Mouse (Mus musculus) urinary bladder, adult 2 months (tissue): Measurements from ENCODE around the gene Pcsk4. TPM values are rescaled to one million over a fixed set of nuclear protein-coding genes. Genes with fewer than 3 reads are reported as not detected.

ENCODE experiments used
- DNase-seq: peaks from one replicate; pipeline ENCODE4 v3.0.0; 2022; ENCODE audit warnings: low spot score
- polyA plus RNA-seq: library from polyadenylated mRNA; depleted of rRNA; stranded (reverse); fragments of >200 nt; gene quantifications from 2 replicates; pipeline ENCODE4 v1.2.3, GENCODE M21; 2012

The Pcsk4 gene
- polyA plus RNA-seq, 1 experiment = 9.9 TPM

- peak; percentile 67 for DNase-seq
These were observed 5.8 kb downstream of the Pcsk4 start for GRCm38 (mm10) chr10:80323261-80324119.

- no peak for DNase-seq
These were observed 6.5 kb downstream of the Pcsk4 start for GRCm38 (mm10) chr10:80322811-80323211.

GRCm38 (mm10) chr10:80321670-80322581, 7.4 kb downstream of the Pcsk4 start:
- no peak for DNase-seq

GRCm38 (mm10) chr10:80321014-80321669, 8.2 kb downstream of the Pcsk4 start:
- no peak for DNase-seq

DNA sequence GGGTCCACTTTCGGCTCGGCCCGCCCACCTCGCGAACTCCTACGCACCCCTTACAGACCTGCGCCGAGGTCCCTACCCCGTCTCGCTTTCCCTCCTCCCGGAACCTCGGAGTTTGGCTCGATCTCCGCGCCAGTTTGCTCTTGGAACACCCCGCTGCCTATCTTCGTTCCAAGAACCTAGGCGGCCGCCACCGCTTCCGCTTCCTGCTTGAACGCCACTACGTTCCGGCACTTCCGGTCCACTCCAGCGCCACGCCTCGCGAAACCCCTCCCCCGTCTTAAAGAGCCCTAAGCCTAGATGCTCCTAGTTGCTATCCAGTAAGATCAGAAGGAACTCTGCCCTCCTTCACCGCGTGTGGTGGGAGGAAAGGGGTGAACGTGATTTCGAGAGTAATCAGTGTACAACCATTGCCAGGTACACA, 8.9 kb downstream of the Pcsk4 start, which contains the start of gene 2310011J03Rik:
TSS of gene 2310011J03Rik (minus strand) at position 198 of the 421 bp plus-strand sequence.
- peak; percentile 73 for DNase-seq

DNA sequence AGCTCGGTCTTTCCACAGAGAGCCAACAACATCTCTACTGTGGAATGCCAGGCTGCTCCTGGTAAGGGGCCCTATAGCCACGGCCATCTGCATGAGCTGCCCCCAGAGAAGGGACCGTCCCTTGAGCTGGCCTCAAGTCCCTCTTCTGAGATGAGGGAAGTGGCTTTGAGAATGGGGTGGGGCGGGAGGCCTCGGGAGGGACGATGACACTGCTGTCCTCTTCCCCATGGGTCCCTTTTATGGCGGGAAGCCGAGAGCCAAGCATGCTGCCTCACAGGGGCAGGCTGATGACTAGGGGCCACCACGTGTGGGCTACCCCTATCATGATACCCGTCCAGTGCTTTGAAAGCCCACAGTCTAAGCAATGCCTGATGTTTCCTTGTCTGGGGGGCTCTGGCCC, 12.3 kb downstream of the Pcsk4 start:
- DNase-seq = no peak

- no peak for DNase-seq
These were observed 12.9 kb downstream of the Pcsk4 start for GRCm38 (mm10) chr10:80316359-80316781.

DNA sequence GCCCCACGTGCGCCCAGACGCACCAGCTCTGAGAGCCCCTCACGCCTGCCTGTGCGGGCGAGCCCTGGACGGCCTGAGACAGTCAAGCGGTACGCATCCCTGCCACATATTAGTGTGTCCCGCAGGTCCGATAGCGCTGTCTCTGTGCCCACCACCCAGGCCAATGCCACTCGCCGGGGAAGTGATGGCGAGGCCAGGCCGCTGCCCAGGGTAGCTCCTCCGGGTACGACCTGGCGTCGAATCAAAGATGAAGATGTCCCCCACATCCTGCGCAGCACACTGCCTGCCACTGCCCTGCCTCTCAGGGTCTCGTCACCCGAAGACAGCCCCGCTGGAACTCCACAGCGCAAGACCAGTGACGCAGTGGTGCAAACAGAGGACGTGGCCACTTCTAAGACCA, 14.0 kb downstream of the Pcsk4 start:
- DNase-seq = no peak

DNA sequence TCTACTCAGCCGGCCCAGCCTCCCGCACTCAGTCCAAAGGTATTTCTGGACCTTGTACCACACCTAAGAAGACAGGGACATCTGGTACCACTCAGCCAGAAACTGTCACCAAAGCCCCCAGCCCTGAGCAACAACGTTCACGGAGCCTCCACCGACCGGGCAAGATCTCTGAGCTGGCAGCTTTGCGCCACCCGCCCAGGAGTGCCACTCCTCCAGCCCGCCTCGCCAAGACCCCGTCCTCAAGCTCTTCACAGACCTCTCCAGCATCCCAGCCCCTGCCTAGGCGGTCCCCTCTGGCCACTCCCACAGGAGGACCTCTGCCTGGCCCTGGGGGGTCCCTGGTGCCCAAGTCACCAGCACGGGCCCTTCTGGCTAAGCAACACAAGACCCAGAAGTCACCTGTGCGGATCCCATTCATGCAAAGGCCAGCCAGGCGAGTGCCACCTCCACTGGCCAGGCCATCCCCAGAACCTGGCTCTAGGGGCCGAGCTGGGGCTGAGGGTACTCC, 14.8 kb downstream of the Pcsk4 start:
- DNase-seq = no peak

GRCm38 (mm10) chr10:80313627-80314201, 15.6 kb downstream of the Pcsk4 start:
- no peak for DNase-seq

DNA sequence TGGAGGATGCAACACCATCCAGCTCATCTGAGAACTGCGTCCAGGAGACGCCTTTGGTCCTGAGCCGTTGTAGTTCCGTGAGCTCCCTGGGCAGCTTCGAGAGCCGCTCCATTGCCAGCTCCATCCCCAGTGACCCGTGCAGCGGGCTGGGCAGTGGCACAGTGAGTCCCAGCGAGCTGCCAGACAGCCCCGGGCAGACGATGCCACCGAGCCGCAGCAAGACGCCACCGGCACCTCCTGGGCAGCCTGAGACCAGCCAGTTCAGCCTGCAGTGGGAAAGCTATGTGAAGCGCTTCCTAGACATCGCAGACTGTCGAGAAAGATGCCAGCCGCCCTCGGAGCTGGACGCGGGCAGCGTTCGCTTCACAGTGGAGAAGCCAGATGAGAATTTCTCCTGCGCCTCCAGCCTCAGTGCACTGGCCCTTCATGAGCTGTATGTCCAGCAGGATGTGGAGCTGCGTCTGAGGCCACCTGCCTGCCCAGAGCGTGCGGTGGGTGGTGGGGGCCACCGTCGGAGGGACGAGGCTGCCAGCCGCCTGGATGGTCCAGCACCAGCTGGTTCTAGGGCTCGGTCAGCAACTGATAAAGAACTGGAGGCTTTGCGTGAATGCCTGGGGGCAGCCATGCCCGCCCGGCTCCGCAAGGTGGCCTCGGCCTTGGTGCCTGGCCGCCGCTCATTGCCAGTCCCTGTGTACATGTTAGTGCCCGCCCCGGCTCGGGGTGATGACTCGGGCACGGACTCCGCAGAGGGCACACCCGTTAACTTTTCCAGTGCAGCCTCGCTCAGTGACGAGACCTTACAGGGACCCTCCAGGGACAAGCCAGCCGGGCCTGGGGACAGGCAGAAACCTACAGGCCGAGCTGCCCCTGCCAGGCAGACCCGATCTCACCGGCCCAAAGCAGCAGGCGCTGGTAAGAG, 16.5 kb downstream of the Pcsk4 start:
- no peak for DNase-seq

DNA sequence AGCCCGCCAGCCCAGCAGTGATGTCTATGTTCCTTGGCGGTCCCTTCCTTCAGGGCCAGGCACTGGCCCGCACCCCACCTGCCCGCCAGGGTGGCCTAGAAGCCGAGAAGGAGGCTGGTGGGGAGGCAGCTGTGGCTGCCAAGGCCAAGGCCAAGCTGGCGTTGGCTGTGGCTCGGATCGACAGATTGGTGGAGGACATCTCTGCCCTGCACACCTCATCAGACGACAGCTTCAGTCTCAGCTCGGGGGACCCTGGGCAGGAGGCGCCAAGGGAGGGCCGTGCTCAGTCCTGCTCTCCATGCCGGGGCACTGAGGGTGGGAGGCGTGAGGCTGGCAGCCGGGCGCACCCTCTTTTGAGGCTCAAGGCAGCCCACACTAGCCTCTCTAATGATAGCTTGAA, 17.7 kb downstream of the Pcsk4 start:
- no peak for DNase-seq

- DNase-seq = no peak
These were observed 24.4 kb downstream of the Pcsk4 start for GRCm38 (mm10) chr10:80304862-80305261.

GRCm38 (mm10) chr10:80304458-80304857, 24.8 kb downstream of the Pcsk4 start:
- DNase-seq = no peak

- DNase-seq = no peak
These were observed 26.8 kb downstream of the Pcsk4 start for GRCm38 (mm10) chr10:80302471-80302881.

DNA sequence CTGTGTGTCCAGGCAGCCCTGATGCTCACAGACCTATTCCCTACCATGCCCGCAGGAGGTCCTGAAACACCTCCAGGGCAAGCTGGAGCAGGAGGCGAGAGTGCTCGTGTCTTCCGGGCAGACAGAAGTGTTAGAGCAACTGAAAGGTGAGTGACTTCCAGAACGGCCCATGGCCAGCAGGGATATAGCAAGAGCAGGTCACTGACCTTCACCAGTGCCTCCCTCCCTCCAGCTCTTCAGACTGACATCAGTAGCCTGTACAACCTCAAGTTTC, 27.3 kb downstream of the Pcsk4 start:
- no peak for DNase-seq

GRCm38 (mm10) chr10:80301256-80302081, 27.8 kb downstream of the Pcsk4 start:
- DNase-seq = no peak

- DNase-seq = no peak
These were observed 28.6 kb downstream of the Pcsk4 start for GRCm38 (mm10) chr10:80300672-80301181.

DNA sequence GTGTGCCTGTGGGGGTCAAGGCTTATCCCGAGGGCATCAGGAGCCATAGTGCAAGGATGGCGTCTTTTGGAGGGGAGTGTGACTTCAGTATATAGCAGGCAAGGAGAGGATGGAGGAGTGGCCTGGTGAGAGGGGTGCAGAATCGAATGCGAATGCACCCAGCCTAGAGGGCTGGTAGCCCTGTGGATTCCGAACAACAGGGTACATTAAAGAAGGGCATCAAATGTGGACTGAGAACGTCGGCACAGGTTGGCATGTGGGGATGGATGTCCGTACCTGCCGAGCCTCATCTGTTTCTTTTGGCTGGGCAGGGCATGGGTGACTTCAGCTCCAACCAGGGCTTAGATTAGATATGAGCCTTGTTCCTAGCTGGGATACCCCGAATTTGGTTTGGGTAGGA, 29.5 kb downstream of the Pcsk4 start:
- no peak for DNase-seq
